Comparison of ENCODE assay signal across 9 mouse cellular contexts in the genomic region with DNA sequence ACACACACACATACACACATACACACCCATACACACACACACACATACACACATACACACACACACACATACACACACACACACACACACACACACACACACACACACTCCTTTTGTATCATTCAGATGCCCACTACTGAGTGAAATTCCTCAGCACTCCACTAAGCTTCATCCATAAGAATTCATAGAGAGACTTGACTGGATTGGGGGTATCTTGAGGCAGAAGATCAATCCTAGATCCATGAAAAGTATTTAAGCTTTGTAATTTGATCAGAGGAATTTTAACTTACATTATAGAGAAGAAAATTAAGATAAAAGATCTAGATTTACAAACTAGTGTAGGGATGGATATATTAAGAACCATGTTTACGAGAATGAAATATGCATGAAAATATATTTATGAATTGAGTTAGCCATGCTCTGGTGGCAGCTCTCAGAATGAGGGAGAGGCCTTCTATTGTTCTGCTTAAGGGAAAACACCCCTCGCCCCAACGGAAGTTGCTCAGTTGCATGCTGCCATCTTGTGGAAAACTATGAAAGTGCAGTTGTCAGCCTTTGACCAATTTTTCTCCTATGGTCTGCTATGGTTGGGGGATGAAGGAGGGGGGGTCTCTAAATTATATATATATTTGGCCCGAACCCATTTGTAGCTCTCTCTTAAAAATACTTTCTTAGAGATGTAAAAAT.
DNase-seq lines count a peak whose midpoint lies in the region; ATAC-seq lines count a peak whose summit lies in the region.
"Had no signal": no experiment of that assay in that cellular context is flagged by ENCODE, and none has a peak within 500 bp of the region (broad histone marks: within the 10 kb centered on the region; RNA-seq: fewer than 3 reads in every experiment).

No protein-coding gene starts in this region.

- DNase-seq in Muller cell, postnatal 12 days (ENCODE audit: inconsistent ontology term), result peak; percentile 62
- DNase-seq in c-Kit-positive CD71-negative TER-119-negative erythroid progenitor cells, embryonic 14.5 days (ENCODE audit: low read depth), result peak; percentile 63
- DNase-seq in hindbrain, embryonic 11.5 days (ENCODE audit: low spot score), result peak; percentile 88
- peak; percentile 11 to 49 for DNase-seq in layer of hippocampus, adult 8-10 months (ENCODE audit: low spot score in 2 of 2)
- peak; percentile 54 for DNase-seq in retina, postnatal 7 days (ENCODE audit: low read depth, low spot score)
- peak; percentile 47 for DNase-seq in yolk sac, embryonic 10.5 days (ENCODE audit: low spot score)

- no peak overlapping the region for H3K9ac ChIP-seq in forebrain, embryonic 15.5 days (replicated peaks)
- H3K9ac ChIP-seq in hindbrain, embryonic 11.5 days (ENCODE audit: low read depth, low read length), result no peak overlapping the region

- 3% methylated on average over 4 of the region's 4 CpGs for WGBS in forebrain, embryonic 15.5 days
- 7% methylated on average over 4 of the region's 4 CpGs for WGBS in hindbrain, embryonic 11.5 days

- H3K27me3 ChIP-seq in forebrain, embryonic 15.5 days, result no peaks in the 10 kb centered on the region
- H3K27me3 ChIP-seq in hindbrain, embryonic 11.5 days (ENCODE audit: control insufficient read depth, insufficient read depth, low read length), result no peaks in the 10 kb centered on the region

- no peaks in the 10 kb centered on the region for H3K9me3 ChIP-seq in forebrain, embryonic 15.5 days
- H3K9me3 ChIP-seq in hindbrain, embryonic 11.5 days (ENCODE audit: control insufficient read depth, low read length), result no peaks in the 10 kb centered on the region

- no peak overlapping the region for H3K27ac ChIP-seq in forebrain, embryonic 15.5 days (replicated peaks)
- no peak overlapping the region for H3K27ac ChIP-seq in hindbrain, embryonic 11.5 days (ENCODE audit: low read depth, low read length)
- H3K27ac ChIP-seq: macrophage had no signal

- H3K36me3 ChIP-seq in forebrain, embryonic 15.5 days, result no peaks in the 10 kb centered on the region
- no peaks in the 10 kb centered on the region for H3K36me3 ChIP-seq in hindbrain, embryonic 11.5 days (ENCODE audit: control insufficient read depth, insufficient read depth, low read length)

- no peak overlapping the region for H3K4me3 ChIP-seq in forebrain, embryonic 15.5 days
- H3K4me3 ChIP-seq in hindbrain, embryonic 11.5 days (ENCODE audit: low read depth, low read length), result no peak overlapping the region

- H3K4me2 ChIP-seq in forebrain, embryonic 15.5 days (replicated peaks), result no peak overlapping the region
- H3K4me2 ChIP-seq in hindbrain, embryonic 11.5 days (replicated peaks; ENCODE audit: low read depth, low read length), result no peak overlapping the region

- no peaks in the 10 kb centered on the region for H3K4me1 ChIP-seq in forebrain, embryonic 15.5 days
- H3K4me1 ChIP-seq in hindbrain, embryonic 11.5 days (replicated peaks; ENCODE audit: control insufficient read depth, insufficient read depth, low read length), result no peaks in the 10 kb centered on the region

- ATAC-seq in forebrain, embryonic 15.5 days (replicated peaks), result peak; percentile 93
- ATAC-seq in hindbrain, embryonic 11.5 days (ENCODE audit: low FRiP score), result peak; percentile 92
- ATAC-seq in megakaryocyte, adult 5-6 weeks (ENCODE audit: poor library complexity, severe bottlenecking), result peak; percentile 96

Comparison
In these comparisons a context has a peak if more than half of its experiments do, and no peak if none do; other contexts are left out.
1. DNase-seq: peak in every context shown above with its lines; median percentile 88 in hindbrain, embryonic 11.5 days; 63 in c-Kit-positive CD71-negative TER-119-negative erythroid progenitor cells, embryonic 14.5 days; 62 in Muller cell, postnatal 12 days; 54 in retina, postnatal 7 days; 47 in yolk sac, embryonic 10.5 days; 30 in layer of hippocampus, adult 8-10 months.